Mouse (Mus musculus): ENCODE measurements at regions not wholly inside any gene's neighbourhood (a gene's known extent, or its start where the extent isn't known, plus 50 kb on each side); places are given as distances from the start of the nearest gene placed in this dataset.

DNA sequence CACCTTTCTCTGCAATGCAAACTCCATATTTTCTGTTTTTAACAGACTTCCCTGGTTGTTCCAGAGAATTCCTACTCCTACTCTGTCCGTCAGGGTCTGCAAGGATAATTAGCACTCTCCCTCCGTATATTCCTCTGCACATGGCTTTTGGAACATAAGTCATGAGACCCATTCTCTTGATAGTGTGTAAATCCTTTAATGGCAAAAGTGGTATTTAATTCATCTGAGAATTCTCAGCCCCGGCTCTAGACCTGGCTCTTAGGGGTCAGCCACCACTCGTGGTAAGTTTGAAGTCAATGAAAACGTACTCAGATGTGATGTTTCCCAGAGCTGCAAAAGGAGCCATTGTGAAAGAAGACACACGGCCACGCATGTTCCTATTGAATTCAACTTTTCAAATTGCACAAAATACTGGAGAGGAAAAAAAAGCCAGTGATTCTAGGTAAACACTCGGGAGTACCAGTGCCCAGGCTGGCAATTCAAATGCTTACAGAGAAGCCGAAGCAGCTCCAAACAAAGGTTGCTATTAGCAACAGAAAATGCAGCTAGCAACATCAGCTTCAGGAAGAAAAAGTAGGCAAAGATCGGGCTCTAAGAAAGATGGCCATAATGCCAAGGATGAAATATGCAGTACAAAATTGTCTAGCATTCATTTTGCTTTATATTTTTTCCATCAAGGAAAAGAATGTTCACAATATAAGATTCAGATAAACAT, 258.2 kb upstream of the Zpld1 start:
- Histone ChIP-seq H3K4me3 (ENCODE audit: insufficient read depth in 1 of 2, low read depth in 2 of 2, low read length in 2 of 2) (no peak overlapping the region), H3K27me3 (ENCODE audit: control insufficient read depth, insufficient read depth, low read length) (no peaks in the 10 kb centered on the region), H3K9me3 (ENCODE audit: control insufficient read depth, low read length) (no peaks in the 10 kb centered on the region), H3K36me3 (replicated peaks; ENCODE audit: control insufficient read depth, insufficient read depth, low read depth) (no peaks in the 10 kb centered on the region), H3K4me2 (ENCODE audit: low read depth) (no peak overlapping the region), H3K4me1 (replicated peaks; ENCODE audit: control insufficient read depth in 2 of 2, insufficient read depth in 2 of 2, low read length in 1 of 2) (no peaks in the 10 kb centered on the region; a peak in 1 of 4 replicates), H3K27ac (no peak overlapping the region), H3K9ac (replicated peaks) (no peak overlapping the region)
- DNase-seq (ENCODE audit: low read depth in 3 of 3, low spot score in 3 of 3) (no peak), ATAC-seq (ENCODE audit: insufficient read depth) (no peak)
- WGBS (ENCODE audit: insufficient replicate concordance), result 47% methylated on average over 10 of the region's 10 CpGs
- TF ChIP-seq CTCF (IDR thresholded peaks at IDR 0.05; ENCODE audit: low read depth), result no peak
- TF ChIP-seq EP300 (IDR thresholded peaks at IDR 0.05; ENCODE audit: low read depth), result no peak

DNA sequence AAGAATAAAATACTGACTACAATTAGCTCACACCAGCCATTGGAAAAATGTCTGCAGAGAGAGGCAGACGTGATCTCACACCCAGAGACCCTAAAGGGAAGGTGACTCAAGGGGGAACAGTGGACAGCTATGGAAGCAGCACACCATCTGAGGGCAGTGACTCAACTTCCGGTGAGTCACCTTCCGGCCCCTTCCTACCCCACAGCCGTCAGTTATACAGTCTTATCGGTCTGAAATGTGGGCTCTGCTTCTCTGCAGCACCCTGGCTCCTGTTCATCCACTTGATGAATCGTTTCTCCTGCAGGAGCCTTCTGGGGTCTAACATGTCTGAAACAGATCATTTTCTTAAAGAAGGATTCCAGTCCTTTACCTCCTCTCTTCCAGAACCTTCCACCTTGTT, 257.4 kb upstream of the Zpld1 start:
- Histone ChIP-seq H3K36me3 (replicated peaks; ENCODE audit: control insufficient read depth, insufficient read depth, low read depth) (no peaks in the 10 kb centered on the region), H3K9me3 (ENCODE audit: control insufficient read depth, low read length) (no peaks in the 10 kb centered on the region), H3K4me2 (ENCODE audit: low read depth) (no peak overlapping the region), H3K9ac (replicated peaks) (no peak overlapping the region), H3K27ac (no peak overlapping the region), H3K4me3 (ENCODE audit: insufficient read depth in 1 of 2, low read depth in 2 of 2, low read length in 2 of 2) (no peak overlapping the region), H3K4me1 (replicated peaks; ENCODE audit: control insufficient read depth in 2 of 2, insufficient read depth in 2 of 2, low read length in 1 of 2) (no peaks in the 10 kb centered on the region; a peak in 1 of 4 replicates), H3K27me3 (ENCODE audit: control insufficient read depth, insufficient read depth, low read length) (no peaks in the 10 kb centered on the region)
- ATAC-seq (ENCODE audit: insufficient read depth), result peak; percentile 39; the same call in 1 of the 2 replicates
- WGBS (ENCODE audit: insufficient replicate concordance), result 11% methylated on average over 6 of the region's 6 CpGs
- TF ChIP-seq EP300 (IDR thresholded peaks at IDR 0.05; ENCODE audit: low read depth) (no peak), CTCF (IDR thresholded peaks at IDR 0.05; ENCODE audit: low read depth) (no peak)
- DNase-seq (ENCODE audit: low read depth in 3 of 3, low spot score in 3 of 3), result peak; percentile 5 to 32 (median 6)

DNA sequence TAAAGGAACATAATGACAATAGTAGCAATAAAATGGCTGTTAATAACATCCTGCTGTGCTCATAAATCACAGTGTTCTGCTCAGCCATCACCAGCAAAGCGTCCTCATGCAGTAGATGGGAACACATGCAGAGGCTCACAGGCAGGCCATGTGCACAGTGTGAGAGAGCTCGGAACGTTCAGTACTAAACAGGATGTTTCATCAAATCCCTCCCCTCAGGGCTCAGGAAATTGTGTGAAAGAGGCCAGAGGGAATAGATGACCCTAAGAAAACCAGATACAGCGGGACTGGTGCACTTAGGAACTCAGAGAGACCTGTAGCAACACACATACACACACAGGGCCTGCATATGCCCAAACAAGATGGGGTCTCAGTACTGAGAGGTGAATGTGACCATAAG, 256.1 kb upstream of the Zpld1 start:
- Histone ChIP-seq H3K27ac (no peak overlapping the region), H3K36me3 (replicated peaks; ENCODE audit: control insufficient read depth, insufficient read depth, low read depth) (no peaks in the 10 kb centered on the region), H3K4me1 (replicated peaks; ENCODE audit: control insufficient read depth in 2 of 2, insufficient read depth in 2 of 2, low read length in 1 of 2) (no peaks in the 10 kb centered on the region; a peak in 1 of 4 replicates), H3K4me2 (ENCODE audit: low read depth) (no peak overlapping the region), H3K9ac (replicated peaks) (no peak overlapping the region), H3K4me3 (ENCODE audit: insufficient read depth in 1 of 2, low read depth in 2 of 2, low read length in 2 of 2) (no peak overlapping the region), H3K27me3 (ENCODE audit: control insufficient read depth, insufficient read depth, low read length) (no peaks in the 10 kb centered on the region), H3K9me3 (ENCODE audit: control insufficient read depth, low read length) (no peaks in the 10 kb centered on the region)
- TF ChIP-seq EP300 (IDR thresholded peaks at IDR 0.05; ENCODE audit: low read depth), result no peak
- TF ChIP-seq CTCF (IDR thresholded peaks at IDR 0.05; ENCODE audit: low read depth), result no peak
- WGBS (ENCODE audit: insufficient replicate concordance), result 38% methylated on average over 4 of the region's 4 CpGs
- DNase-seq (ENCODE audit: low read depth in 3 of 3, low spot score in 3 of 3) (no peak), ATAC-seq (ENCODE audit: insufficient read depth) (no peak)

DNA sequence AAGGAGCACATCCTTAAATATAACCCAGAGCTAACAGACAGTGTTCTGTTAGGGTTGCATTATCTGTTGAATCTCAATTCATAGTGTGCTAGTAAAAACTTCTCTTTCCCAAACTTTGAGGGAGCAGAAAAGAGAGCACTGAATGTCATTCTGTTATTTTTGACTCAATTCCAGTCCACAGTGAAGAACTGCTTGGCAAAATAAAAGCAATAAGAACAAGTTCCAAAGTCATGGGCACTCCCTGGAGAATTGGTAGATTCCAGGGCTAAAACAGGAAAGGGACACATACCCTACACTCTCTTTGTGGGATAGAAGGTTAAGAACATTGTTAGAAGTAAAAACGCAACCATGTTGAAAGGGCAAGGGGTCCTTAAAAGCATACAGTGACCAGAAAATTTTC, 253.6 kb upstream of the Zpld1 start:
- Histone ChIP-seq H3K4me1 (replicated peaks; ENCODE audit: control insufficient read depth in 2 of 2, insufficient read depth in 2 of 2, low read length in 1 of 2) (no peaks in the 10 kb centered on the region; a peak in 1 of 4 replicates), H3K27me3 (ENCODE audit: control insufficient read depth, insufficient read depth, low read length) (no peaks in the 10 kb centered on the region), H3K9ac (replicated peaks) (no peak overlapping the region), H3K9me3 (ENCODE audit: control insufficient read depth, low read length) (no peaks in the 10 kb centered on the region), H3K4me3 (ENCODE audit: insufficient read depth in 1 of 2, low read depth in 2 of 2, low read length in 2 of 2) (no peak overlapping the region), H3K27ac (no peak overlapping the region), H3K36me3 (replicated peaks; ENCODE audit: control insufficient read depth, insufficient read depth, low read depth) (no peaks in the 10 kb centered on the region), H3K4me2 (ENCODE audit: low read depth) (no peak overlapping the region)
- DNase-seq (ENCODE audit: low read depth in 3 of 3, low spot score in 3 of 3) (no peak), ATAC-seq (ENCODE audit: insufficient read depth) (no peak)
- 88% methylated on average over 1 of the region's 1 CpGs for WGBS (ENCODE audit: insufficient replicate concordance)
- TF ChIP-seq CTCF (IDR thresholded peaks at IDR 0.05; ENCODE audit: low read depth) (no peak), EP300 (IDR thresholded peaks at IDR 0.05; ENCODE audit: low read depth) (no peak)

DNA sequence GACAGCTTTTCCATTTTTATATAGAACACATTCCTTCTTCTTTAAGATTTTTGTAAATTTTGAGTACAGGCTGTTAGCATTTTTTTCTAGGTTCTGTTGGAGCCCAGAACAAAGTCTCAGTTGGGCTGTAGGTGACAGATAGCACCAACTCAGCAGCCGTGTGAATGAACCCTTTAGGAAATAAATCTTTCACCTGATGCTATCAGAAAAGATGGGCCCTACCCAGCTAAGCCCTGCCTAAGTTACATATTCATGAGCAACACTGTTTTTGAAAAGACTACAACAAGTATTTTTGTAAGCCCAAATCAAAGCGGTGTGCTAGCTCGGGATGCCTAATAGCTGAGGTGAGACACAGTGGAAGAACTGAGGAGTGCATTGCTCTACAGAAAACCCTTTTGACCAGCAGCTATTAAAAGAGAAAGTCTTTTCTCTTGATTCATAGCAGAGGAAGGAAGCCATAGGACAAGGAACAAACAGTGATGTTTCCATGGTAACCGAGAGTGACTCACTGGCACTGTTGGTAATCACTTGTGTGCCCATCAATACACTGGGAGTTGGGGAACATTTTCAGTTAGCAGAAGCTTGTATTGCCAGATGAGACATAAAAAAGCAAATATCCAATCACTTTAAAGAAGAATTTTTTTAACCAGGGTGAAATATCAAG, 253.0 kb upstream of the Zpld1 start:
- Histone ChIP-seq H3K4me2 (ENCODE audit: low read depth) (no peak overlapping the region), H3K27me3 (ENCODE audit: control insufficient read depth, insufficient read depth, low read length) (no peaks in the 10 kb centered on the region), H3K36me3 (replicated peaks; ENCODE audit: control insufficient read depth, insufficient read depth, low read depth) (no peaks in the 10 kb centered on the region), H3K9ac (replicated peaks) (no peak overlapping the region), H3K27ac (no peak overlapping the region), H3K4me3 (ENCODE audit: insufficient read depth in 1 of 2, low read depth in 2 of 2, low read length in 2 of 2) (no peak overlapping the region), H3K4me1 (replicated peaks; ENCODE audit: control insufficient read depth in 2 of 2, insufficient read depth in 2 of 2, low read length in 1 of 2) (no peaks in the 10 kb centered on the region; a peak in 1 of 4 replicates), H3K9me3 (ENCODE audit: control insufficient read depth, low read length) (no peaks in the 10 kb centered on the region)
- 49% methylated on average over 4 of the region's 4 CpGs for WGBS (ENCODE audit: insufficient replicate concordance)
- ATAC-seq (ENCODE audit: insufficient read depth), result no peak
- peak in 2 of 3 experiments; percentile 12 to 44 for DNase-seq (ENCODE audit: low read depth in 3 of 3, low spot score in 3 of 3)
- TF ChIP-seq EP300 (IDR thresholded peaks at IDR 0.05; ENCODE audit: low read depth), result no peak
- TF ChIP-seq CTCF (IDR thresholded peaks at IDR 0.05; ENCODE audit: low read depth), result no peak
